Mouse (Mus musculus): ENCODE results near the gene Ptpn6. TPM values are rescaled to one million over a fixed set of nuclear protein-coding genes. Genes with fewer than 3 reads are reported as not detected.

Ptpn6 gene
- total RNA-seq, 2 experiments from 2014 or later = 8.3 to 8.4 TPM

DNA sequence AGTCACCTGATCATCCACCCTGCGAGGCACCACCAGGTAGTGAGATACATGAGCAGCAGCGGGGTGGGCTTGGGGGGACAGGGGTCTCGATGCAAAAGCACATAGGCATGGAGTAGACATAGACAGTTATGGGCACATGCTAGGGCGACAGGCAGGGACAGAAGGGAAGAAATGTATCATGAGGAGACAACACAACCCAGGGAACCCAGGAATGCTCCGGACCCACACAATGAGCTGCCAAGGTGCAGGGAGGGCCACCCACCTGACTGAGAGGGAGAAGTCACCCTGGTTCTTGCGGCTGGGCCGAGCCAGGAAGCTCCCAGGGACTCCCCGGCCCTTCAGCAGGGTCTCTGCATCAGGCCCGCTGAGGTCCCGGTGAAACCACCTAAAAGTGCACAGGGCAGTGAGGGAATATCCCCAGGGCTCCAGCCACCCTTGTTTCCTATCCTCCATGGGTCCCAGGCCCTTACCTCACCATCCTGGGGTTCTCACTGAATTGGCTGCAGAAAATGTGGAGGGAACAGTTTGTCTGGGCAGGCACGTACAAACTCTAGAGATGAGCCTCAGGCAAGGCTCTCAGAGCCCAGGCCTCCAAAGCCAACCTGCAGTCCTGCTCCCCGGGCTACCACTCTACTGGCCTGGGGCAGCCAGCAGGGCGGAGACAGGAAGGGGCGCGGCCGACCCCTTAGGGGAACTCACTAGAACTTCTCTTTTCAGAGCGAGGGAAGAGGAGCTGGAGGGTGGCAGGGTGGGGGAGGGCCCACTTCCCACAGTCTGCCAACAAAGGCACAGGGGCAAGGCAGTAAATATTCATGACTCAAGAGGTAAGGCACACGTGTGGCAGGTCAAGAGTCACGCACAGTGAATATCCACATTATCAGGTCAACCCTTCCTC is 5.8 kb downstream of the Ptpn6 start:
- DNase-seq (ENCODE audit: low spot score in 2 of 2) = no peak

DNA sequence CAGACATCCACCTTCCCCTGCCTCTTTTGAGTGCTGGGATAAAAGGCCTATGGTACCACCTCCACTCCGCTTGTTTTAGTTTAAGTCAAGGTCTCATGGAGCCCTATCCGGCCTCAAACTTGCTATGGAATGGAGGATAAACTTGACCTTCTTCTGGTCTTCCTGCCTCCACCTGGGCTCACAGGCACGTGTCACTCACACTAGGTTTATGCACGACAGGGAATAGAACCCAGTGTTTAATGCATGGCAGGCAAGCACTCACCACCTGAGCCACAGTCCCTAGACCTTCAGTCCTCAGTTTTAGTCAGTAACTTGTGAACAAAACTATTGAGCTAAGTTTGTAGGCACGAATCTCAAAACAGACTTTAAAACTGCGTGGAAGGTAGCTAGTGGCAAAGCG is 7.5 kb downstream of the Ptpn6 start:
- DNase-seq (ENCODE audit: low spot score in 2 of 2) = no peak

DNA sequence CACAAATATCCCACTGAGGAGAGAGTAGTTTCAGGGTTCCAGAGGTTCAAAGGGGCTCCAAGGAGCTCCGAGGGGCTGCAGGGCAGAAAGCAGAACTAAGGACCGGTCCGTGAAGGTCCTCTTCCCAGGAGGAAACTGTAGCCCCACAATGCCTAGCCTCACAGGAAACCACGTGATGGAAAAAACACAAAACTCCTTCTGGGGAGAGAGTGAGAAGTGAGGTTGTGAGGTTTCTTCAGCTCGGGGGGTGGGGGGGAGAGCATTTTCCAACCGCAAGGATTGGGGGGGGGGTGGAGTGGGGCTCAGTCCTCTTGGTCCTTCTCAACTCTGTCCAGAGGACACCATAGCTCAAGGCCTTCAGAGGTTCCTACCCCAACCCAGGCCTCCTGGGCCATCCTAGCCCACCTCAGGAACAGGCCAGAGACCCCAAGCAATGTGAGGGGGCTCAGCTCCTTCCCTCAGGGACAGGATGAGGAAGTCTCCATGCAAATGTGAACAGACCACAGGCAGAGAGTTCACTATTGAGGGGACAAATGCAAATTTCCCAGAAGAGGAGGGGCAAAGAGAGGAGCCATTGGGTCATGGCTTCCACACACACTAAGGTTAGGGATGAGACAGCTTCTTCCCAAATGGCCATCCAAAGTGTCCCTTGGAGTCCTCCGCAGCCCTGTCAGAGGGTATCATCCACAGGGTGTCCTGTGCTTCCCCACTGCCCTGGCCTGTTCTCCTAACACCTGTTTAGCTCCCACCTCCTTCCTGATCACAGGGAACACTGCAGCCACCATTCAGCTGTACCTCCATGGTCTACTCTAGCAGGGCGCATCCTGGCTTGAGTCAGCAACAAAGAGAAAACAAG is 8.4 kb downstream of the Ptpn6 start:
- DNase-seq (ENCODE audit: low spot score in 2 of 2) = no peak

DNA sequence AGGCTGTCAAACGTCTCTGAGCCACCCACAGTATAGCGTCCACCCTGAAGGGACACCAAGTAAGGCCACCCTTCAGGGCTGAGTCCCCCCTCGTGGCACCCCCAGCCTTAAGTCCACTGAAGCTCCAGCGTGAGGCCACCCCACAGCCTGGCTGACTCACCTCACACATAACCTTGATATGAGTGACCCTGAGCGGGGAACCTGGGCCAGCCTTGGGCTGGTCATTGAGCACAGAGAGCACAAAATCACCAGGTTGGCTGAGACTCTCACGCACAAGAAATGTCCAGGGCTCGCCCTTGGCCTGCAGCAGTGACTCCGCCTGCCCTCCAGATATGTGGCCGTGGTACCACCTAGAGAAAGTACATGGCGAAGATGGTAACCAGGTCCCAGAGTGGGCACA is 9.9 kb downstream of the Ptpn6 start:
- no peak for DNase-seq (ENCODE audit: low spot score in 2 of 2)

DNA sequence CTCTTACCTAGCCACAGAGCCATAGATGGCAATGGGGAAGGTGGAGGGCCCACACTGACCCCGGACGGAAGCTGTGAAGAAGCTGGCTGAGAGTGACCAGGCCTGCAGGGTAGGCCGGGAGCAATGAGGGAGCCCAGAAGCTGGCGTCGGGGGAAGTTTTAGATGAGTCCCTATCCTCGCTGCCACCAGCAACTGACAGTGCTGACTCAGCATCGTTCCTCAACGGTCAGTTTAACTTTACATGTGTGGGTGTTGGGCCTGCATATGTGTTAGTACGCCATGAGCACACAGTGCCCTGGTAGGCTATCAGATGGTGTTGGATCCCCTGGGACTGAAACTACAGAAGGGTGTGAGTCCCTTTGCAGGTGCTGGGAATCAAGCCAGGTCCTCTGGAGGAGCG is 14.0 kb downstream of the Ptpn6 start:
- no peak for DNase-seq (ENCODE audit: low spot score in 2 of 2)

DNA sequence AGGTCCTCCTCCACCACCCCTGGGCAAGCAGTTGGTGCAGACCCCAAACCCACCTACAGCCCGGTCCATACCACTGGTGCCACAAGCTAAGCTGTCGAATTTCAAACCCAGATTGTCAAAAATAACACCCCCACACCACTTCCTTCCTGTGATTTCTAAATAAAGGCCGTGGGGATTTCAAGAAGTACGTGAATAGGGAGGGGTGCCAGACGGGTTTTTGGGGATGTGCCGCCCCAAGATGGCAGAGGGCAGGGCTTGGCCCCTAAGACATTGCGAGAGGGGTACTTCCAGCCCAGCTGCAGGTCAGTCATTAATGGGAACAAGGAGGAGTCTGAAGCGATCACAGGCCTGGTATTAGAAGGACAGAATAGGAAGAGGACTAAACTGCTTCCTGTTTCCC is 15.0 kb downstream of the Ptpn6 start:
- DNase-seq (ENCODE audit: low spot score in 2 of 2) = no peak

DNA sequence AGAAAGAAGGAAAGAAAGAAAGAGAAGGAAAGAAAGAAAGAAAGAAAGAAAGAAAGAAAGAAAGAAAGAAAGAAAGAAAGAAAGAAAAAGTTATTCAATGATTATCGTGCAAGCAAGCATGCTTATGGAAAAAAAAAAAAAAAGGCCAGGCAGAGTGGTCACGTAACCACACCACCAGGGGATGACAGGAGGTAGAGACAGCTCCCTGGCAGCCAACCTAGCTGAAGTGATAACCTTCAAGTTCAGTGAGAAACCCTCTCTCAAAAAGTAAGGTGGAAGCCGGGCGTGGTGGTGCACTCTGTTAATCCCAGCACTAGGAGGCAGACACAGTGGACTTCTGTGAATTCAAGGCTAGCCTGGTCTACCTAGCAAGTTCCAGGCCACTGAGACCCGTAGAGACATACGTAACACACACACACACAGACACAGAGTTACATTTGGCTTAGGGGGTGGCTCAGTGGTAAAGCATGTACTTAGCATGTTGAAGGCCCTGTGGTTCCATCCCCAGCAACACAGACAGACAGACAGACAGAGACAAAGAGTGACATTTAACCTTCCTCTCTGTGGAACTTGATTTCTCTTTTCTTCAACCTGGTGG is 15.5 kb downstream of the Ptpn6 start:
- no peak for DNase-seq (ENCODE audit: low spot score in 2 of 2)

DNA sequence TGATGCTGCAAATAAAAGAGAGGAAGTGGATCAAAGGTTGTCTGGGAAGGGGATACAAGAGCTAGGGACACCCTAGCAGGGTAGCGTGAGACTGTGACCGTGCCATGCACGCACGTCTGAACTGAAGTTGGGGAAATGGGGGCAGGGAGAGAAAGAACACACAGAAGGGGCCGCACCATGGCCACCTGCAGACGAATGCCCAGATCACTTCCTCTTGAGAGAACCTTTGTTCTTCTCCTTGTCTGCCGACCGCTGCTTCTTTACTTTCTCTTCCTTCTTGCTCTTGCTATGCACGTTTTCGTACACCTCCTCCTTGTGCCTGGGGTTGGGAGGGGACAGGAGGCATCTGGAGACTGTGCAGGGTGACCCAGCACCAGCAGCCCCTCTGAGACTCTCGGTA is 17.6 kb downstream of the Ptpn6 start:
- no peak for DNase-seq (ENCODE audit: low spot score in 2 of 2)

DNA sequence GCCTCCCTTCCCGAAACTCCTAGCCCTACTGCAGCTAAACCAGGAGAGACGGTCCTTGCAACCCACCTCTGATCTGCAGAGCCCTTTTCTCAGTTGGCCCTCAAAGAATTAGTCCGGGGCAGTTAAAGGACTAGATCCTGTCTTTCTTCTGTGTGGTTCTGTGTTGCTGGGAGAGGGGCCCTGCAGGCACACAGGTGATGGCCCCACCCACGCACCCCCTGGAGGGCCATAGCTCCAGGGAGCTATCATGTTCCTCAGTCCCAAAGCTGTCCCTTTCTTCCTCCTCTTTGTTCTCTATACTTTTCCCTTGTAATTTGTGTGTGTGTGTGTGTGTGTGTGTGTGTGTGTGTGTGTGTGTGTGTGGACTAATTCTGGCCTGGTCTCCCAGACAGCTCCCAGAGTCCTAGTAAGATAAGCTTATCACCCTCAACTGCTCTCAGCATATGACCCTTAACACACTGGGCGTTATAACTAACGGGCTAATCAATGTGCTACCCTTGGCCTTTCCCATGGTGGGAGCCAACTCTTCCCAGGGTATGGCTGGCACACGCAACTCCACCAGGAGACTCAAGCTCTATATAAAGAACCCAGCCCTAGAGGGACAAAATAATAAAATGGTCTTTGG is 19.0 kb downstream of the Ptpn6 start:
- no peak for DNase-seq (ENCODE audit: low spot score in 2 of 2)

DNA sequence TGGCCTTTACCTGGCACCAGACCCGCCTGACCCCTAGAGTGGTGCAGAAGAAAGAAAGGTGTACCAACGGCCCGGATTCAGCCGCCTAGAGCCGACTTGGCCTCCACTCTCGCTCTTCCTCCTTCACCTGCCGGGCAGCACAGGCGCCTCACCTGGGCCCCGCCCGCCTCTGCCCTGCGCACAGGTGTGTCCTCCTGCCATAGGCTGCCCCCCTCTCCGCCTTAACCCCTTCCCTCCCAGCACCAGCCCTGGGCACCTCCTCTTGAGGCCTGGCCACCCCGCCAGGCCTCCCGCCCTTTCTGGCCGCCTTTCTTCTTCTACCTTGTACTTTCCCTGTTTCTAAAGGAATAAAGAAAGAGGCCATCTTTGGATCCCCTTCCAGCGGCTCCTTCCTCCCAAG is 19.8 kb downstream of the Ptpn6 start:
- DNase-seq (ENCODE audit: low spot score in 2 of 2) = no peak

DNA sequence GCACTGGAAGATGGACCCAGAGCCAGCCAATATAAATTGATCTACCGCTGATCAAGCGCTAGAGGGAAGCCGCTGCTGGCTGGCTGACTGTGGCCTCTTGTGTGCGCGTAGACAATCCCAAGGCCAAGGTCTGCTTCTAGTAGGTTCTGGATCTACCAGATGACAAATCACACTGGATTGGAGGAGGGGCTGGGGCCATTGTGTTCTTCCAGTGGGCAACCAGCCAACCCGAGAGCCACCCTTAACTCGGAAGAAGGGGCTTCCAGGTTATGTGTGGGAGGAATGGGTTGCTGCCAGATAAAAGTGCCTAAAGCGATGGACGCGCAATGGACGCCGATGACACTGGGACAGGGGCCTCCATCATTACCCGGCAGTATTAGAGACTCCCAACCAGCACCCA is 20.5 kb downstream of the Ptpn6 start:
- no peak for DNase-seq (ENCODE audit: low spot score in 2 of 2)

DNA sequence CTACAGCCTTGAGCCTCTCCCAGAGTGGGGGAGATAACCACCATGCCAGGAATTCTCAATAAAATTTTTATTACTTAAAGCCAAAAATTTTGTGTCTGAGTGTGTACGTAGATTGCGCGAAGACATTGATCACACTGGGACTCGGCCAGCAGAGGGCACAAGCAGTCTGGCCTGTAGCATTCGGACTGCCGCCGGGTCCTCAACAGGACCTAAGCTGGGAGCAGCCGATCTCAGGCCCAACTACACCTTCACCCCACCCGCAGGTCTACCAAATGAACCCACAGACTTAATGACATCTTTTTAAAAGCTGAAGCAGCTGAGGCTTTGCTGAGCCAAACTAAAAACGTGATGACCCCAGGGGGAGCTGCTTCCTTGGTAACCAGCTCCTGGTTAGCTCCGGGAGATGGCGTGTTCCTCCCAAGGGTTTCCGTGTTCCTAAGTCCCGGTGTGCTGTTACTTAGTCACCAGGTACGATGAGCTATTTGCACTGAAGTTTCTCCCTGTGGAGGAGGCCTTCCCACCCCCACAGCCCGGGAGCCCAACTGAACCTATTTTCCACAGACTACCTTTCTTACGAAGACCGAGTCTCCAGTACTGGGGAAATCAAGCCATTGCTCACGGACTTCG is 21.5 kb downstream of the Ptpn6 start:
- no peak for DNase-seq (ENCODE audit: low spot score in 2 of 2)

DNA sequence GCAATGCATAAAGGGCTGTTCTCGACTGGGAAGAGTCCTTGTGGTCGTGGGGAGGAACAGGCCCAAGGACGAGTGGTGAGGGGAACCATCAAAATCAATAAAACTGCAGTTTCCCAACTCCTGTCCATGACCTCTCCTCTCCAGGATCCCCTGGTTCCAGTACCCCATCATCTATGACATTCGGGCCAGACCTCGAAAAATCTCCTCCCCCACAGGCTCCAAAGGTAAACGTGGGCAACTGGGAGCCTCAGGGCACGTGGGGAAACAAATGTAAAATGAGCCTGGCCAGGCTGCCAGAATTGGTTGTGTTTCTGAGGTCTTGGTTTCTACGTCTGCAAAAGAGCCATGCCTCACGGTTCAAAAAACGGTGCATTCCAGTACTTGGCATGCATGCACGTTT is 25.6 kb downstream of the Ptpn6 start:
- no peak for DNase-seq (ENCODE audit: low spot score in 2 of 2)

DNA sequence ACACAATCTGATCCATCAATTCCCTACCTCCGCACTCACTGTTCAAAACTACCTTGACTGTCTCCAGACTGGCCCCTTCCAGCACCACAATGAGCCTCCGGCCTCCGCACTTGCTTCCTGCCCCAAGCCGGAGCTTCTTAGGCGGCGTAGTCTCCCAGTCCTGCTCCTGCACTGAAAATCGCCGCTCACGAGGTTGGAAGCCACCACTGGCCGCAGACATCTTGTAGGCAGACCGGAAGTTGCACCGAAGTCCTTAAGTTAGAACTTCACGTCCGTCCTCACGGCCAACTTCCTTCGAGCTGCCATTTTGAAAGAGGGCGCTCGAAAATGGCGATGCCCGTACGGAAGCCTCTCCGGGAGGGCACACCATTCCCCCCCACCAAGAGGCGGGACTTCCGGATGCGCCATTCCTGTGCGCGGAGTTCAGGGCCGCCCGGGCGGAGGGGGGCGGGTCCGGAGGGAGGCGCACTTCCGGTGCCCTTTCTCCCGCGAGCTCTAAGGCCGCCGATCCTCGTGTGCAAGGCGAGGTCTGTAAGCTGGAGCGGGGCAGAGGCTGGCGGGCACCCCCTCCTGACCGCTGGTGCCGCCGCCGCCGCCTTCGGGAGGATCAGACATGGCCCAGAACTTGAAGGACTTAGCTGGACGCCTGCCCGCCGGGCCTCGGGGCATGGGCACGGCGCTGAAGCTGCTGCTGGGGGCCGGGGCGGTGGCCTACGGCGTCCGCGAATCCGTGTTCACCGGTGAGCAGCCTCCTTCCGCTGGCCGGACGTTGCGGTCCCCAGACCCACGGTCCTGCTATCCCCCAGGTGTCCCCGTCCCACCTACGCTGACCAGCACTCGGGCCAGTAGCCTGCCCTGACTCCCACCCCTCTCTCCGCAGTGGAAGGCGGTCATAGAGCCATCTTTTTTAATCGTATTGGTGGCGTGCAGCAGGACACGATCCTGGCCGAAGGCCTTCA is 26.4 kb downstream of the Ptpn6 start, which contains the start of the genes Emg1 and Phb2:
TSS of gene Emg1 (minus strand) at position 355 of the 959 bp plus-strand sequence.
TSS of gene Phb2 (plus strand) at position 513 of the 959 bp plus-strand sequence.
- peak; percentile 94 to 97 for DNase-seq (ENCODE audit: low spot score in 2 of 2)

DNA sequence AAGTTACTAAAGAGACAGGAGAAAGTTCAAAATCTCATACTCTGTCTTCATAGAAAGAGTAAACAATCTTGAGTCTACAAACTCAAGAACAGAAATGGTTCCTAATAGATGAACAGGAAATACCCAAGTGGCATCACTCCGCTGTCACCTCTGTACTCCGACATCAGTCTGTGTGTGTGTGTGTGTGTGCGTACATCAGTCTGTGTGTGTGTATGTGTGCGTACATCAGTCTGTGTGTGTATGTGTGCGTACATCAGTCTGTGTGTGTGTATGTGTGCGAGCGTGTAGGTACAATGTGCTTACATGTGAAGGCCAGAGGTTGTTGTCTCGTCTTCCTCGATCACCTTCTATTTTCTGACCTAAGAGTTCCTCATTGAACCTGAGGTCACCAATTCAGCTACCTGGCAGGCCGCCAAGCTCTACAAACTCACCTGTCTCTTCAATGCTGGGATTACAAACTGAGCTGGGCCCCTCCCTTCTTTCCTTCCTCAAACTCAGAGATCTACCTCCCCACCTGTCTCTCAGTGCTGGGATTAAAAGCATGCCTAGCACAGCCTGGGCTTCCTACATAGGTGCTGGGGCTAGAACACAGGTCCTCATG is 30.1 kb downstream of the Ptpn6 start:
- DNase-seq (ENCODE audit: low spot score in 2 of 2) = no peak

DNA sequence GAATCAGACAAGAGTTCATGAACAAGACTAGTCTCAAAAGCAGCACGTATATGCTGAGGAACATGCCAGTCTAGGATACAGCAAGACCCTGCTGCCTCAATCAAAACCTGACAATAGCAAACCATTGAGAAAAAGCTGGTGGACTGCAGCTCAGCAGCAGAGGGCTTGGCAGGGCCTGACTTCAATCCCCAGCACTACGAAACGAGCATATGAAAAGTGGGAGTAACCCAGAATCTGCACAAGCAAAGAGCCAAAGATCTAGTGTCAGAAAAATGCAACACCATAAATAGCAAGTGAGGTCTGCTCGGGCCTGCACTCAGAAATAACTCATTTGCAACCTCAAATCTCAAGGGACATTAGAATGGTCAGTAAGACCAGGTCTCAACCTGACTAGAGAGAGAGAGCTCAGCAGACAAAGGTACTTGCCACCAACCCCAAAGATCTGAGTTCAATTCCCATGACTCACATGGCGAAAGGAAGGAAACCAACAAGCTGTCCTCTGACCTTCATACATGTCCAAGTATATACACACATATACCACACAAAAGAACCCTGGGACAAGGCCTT is 32.4 kb downstream of the Ptpn6 start:
- no peak for DNase-seq (ENCODE audit: low spot score in 2 of 2)

DNA sequence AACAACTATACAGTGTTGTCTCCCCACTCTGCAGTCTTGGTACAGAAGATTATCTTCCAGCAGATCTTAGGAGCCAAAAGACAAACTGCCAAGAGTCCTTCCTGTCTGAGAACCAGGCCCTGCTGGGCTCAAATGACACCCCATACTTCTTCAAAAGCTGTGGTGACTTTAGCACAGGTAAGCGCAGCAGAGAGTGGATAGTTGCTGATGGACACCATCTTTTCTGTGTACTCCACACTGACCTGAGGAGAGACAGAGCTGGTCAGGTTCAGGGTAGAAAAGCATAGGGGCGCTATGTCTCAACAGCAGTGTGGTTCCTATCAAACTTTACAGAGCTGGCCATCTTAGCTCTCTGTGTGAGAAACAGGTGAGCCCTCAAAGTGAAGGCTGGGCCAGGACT is 34.1 kb downstream of the Ptpn6 start:
- no peak for DNase-seq (ENCODE audit: low spot score in 2 of 2)

DNA sequence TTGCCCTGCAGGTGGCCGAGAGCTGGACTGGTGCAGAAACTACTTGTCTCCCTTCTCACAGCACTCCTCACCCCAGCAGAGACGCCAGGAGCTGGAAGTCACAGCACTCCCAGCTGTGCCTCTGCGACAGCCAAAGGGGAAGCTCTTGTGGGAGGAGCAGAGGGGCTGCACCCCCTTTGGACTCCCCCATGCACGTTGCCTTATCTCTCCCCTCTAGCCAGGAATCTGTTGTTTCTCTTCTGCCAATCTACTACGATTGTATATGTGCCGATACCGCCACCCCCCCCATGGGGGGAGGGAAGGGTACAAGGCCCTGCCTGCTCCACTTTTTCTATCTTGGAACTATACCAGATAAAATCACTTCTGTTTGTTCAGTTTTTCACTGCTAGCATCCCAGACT is 34.7 kb downstream of the Ptpn6 start:
- DNase-seq (ENCODE audit: low spot score in 2 of 2) = no peak

DNA sequence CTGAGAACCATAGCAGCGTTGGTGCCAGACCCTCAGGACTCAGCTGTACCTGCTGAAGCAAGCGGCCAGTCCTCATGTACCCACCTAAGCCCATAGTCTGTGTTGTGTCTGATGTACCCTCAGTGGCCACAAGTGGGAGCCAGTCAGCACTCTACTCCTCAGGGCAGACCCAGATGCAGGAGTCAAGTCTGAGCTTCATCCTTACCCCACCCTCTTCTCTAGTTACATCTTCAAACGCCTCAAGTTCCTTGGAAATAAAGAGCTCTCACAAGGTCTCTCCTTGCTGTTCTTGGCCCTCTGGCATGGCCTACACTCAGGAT is 35.8 kb downstream of the Ptpn6 start:
- DNase-seq (ENCODE audit: low spot score in 2 of 2) = peak in 1 of 2 experiments; percentile 52

All from adrenal gland, postnatal 4 days (tissue).